Mouse (Mus musculus): ENCODE results near the gene BC035044. TPM values are rescaled to one million over a fixed set of nuclear protein-coding genes. Genes with fewer than 3 reads are reported as not detected.
A peak's percentile ranks its signal among the peaks of the same experiment; 100 is the strongest.
"Not testable (repeated sequence)": the region's sequence is repeated elsewhere in the genome, so short reads cannot be mapped to it uniquely, and the experiment has no call there.

BC035044 gene
- total RNA-seq, 2 experiments from 2014 or later: 1.5 to 1.7 TPM

- DNase-seq (ENCODE audit: extremely low spot score in 1 of 2, low spot score in 2 of 2): peak; percentile 85 to 88
- intact Hi-C loops (cut with DNase I): loop anchor here (2.0 kb wide), 1 partner anchor 74 kb away; no protein-coding TSS in a partner anchor
Observed at GRCm38 (mm10) chr6:128838342-128839265, 52.3 kb downstream of the BC035044 start.

GRCm38 (mm10) chr6:128837454-128838341 is 53.2 kb downstream of the BC035044 start:
- intact Hi-C loops (cut with DNase I): loop anchor here (2.0 kb wide), 1 partner anchor 73 kb away; no protein-coding TSS in a partner anchor
- DNase-seq (ENCODE audit: extremely low spot score in 1 of 2, low spot score in 2 of 2): peak; percentile 9 to 40

- DNase-seq (ENCODE audit: extremely low spot score in 1 of 2, low spot score in 2 of 2): no peak
- intact Hi-C loops (cut with DNase I): no loop called here
Observed at GRCm38 (mm10) chr6:128836955-128837334, 54.0 kb downstream of the BC035044 start.

GRCm38 (mm10) chr6:128836191-128836954 is 54.6 kb downstream of the BC035044 start:
- intact Hi-C loops (cut with DNase I): no loop called here
- DNase-seq (ENCODE audit: extremely low spot score in 1 of 2, low spot score in 2 of 2): no peak

GRCm38 (mm10) chr6:128835571-128835970 is 55.4 kb downstream of the BC035044 start:
- no peak for DNase-seq (ENCODE audit: extremely low spot score in 1 of 2, low spot score in 2 of 2)
- intact Hi-C loops (cut with DNase I): no loop called here

- DNase-seq (ENCODE audit: extremely low spot score in 1 of 2, low spot score in 2 of 2): no peak
- intact Hi-C loops (cut with DNase I): no loop called here
Observed at GRCm38 (mm10) chr6:128833046-128833445, 57.9 kb downstream of the BC035044 start.

GRCm38 (mm10) chr6:128829837-128830236 is 61.1 kb downstream of the BC035044 start:
- no peak for DNase-seq (ENCODE audit: extremely low spot score in 1 of 2, low spot score in 2 of 2)
- intact Hi-C loops (cut with DNase I): no loop called here

GRCm38 (mm10) chr6:128826781-128827180 is 64.1 kb downstream of the BC035044 start:
- intact Hi-C loops (cut with DNase I): no loop called here
- no peak for DNase-seq (ENCODE audit: extremely low spot score in 1 of 2, low spot score in 2 of 2)

GRCm38 (mm10) chr6:128826132-128826531 is 64.8 kb downstream of the BC035044 start, which contains the start of the genes Gm44511 and Klrb1b:
Gm44511 (minus strand) TSS chr6:128826315.
Klrb1b (minus strand) TSS chr6:128826331.
- intact Hi-C loops (cut with DNase I): no loop called here

GRCm38 (mm10) chr6:128818083-128818802 is 72.7 kb downstream of the BC035044 start:
- intact Hi-C loops (cut with DNase I): no loop called here
- no peak for DNase-seq (ENCODE audit: extremely low spot score in 1 of 2, low spot score in 2 of 2)

More at GRCm38 (mm10) chr6:128826132-128826531, 64.8 kb downstream of the BC035044 start, which contains the start of the genes Gm44511 and Klrb1b:
- no peak for DNase-seq (ENCODE audit: extremely low spot score in 1 of 2, low spot score in 2 of 2)

GRCm38 (mm10) chr6:128808532-128808931 is 82.4 kb downstream of the BC035044 start:
- intact Hi-C loops (cut with DNase I): loop anchor here (10.0 kb wide), 1 partner anchor 556 kb away; no protein-coding TSS in a partner anchor
- DNase-seq (ENCODE audit: extremely low spot score in 1 of 2, low spot score in 2 of 2): peak; percentile 16 to 40

- intact Hi-C loops (cut with DNase I): loop anchor here (10.0 kb wide), 1 partner anchor 558 kb away; no protein-coding TSS in a partner anchor
- no peak for DNase-seq (ENCODE audit: extremely low spot score in 1 of 2, low spot score in 2 of 2)
Observed at GRCm38 (mm10) chr6:128807021-128807420, 83.9 kb downstream of the BC035044 start.

GRCm38 (mm10) chr6:128804823-128805640 is 85.9 kb downstream of the BC035044 start:
- intact Hi-C loops (cut with DNase I): loop anchor here (10.0 kb wide), 1 partner anchor 560 kb away; no protein-coding TSS in a partner anchor
- DNase-seq (ENCODE audit: extremely low spot score in 1 of 2, low spot score in 2 of 2): peak; percentile 47 to 67

GRCm38 (mm10) chr6:128802999-128803857 is 87.7 kb downstream of the BC035044 start:
- peak; percentile 94 to 95 for DNase-seq (ENCODE audit: extremely low spot score in 1 of 2, low spot score in 2 of 2)
- intact Hi-C loops (cut with DNase I): loop anchor here (2.0 to 10.0 kb wide), 2 partner anchors 40 to 562 kb away; no protein-coding TSS in a partner anchor

GRCm38 (mm10) chr6:128802557-128802956 is 88.4 kb downstream of the BC035044 start:
- no peak for DNase-seq (ENCODE audit: extremely low spot score in 1 of 2, low spot score in 2 of 2)
- intact Hi-C loops (cut with DNase I): loop anchor here (2.0 to 10.0 kb wide), 2 partner anchors 40 to 562 kb away; no protein-coding TSS in a partner anchor

GRCm38 (mm10) chr6:128800696-128801095 is 90.2 kb downstream of the BC035044 start:
- intact Hi-C loops (cut with DNase I): loop anchor here (10.0 kb wide), 1 partner anchor 564 kb away; no protein-coding TSS in a partner anchor
- DNase-seq (ENCODE audit: extremely low spot score in 1 of 2, low spot score in 2 of 2): not testable (repeated sequence)
